Mouse (Mus musculus): ENCODE data around the gene Wdr1.

Wdr1 gene

DNA sequence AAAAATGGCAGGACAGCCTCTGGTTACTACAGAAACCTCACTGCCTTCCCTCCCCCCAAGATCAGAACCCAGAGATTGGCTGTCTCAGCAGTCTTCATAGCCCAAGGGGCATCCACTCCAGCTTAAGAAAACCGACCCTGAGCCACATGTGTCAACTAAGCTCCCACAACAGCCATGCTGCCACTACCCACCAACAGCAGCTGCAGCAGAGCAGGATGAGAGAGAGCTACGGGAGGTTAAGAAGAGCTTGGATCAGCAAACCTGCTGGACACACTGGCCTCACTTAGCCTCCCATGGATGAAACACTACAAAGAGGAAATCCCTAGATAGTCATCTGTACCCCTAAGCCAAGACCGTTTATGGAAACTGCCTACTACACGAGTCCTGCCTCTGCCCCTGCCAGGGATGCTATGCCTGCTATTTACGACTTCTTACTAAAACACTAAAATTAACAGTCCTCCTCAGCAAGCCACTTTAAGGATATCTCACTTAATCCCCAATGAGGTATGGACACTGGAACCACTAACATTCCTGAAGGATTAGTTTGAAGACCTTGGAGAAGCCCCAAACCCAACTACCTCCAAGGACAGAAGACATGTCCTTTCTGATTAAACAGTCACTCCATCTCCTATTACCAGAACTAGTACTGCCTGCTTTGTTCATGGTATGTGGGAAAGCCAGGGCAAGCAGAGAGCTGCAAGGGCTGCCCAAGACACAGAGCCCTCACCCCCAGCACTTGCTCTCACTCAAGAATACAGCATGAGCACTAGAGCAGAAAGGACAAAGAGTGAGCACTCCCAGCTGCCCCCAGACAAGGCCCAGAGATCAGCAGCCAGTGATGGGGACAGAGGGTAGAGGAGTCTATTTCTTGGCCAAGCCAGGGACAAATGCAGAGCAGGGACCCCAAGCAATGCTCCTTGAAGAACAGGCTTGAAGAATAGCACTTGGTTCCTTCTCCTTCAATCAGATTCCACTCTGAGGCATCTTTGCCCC lies 18.3 kb downstream of the Wdr1 start:
- CTCF ChIA-PET, result no interaction called here

- CTCF ChIA-PET, result no interaction called here
Observed at GRCm38 (mm10) chr5:38543496-38544217, 19.4 kb downstream of the Wdr1 start.

GRCm38 (mm10) chr5:38541728-38542127 lies 21.3 kb downstream of the Wdr1 start:
- CTCF ChIA-PET, result no interaction called here

DNA sequence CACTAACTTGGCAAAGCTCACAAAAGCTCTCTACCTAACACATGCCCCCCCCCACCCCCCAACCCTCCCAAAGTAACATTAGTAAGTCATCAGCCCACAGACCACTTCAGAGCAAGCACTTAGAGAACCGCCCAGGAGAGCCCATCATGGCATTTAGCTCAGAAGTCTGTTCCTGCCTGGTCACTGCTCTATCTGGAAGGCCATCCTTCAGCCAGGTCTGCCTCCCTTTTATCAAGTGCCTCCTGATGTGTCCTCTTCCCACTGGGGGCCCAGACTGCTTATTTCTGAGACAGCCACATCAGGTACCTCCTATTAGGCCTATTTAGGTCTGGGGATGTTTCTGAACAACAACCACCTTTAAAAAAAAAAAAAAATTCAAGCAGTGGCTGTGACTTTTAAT lies 22.1 kb downstream of the Wdr1 start:
- CTCF ChIA-PET, result no interaction called here

DNA sequence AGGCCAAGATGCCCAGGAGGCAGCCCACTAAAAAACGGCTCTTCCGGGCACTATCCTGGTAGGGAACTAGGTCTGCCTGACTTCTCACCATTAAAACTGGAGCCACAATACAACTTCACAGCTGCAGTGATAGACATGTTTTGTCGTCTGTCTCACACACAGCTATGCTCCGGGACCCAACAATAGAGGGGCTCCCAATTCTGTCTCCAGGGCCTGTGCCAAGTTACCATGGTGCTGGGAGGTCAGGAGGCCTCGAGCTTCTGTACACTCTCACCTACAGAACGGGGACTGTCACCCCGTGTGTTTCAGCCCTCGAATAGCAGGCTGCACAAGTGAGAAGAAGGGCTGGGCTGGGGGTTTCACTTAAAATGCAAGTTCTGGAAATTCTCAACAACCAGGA lies 24.5 kb downstream of the Wdr1 start:
- CTCF ChIA-PET, result no interaction called here

- CTCF ChIA-PET, result no interaction called here
Observed at GRCm38 (mm10) chr5:38537845-38538244, 25.2 kb downstream of the Wdr1 start.

DNA sequence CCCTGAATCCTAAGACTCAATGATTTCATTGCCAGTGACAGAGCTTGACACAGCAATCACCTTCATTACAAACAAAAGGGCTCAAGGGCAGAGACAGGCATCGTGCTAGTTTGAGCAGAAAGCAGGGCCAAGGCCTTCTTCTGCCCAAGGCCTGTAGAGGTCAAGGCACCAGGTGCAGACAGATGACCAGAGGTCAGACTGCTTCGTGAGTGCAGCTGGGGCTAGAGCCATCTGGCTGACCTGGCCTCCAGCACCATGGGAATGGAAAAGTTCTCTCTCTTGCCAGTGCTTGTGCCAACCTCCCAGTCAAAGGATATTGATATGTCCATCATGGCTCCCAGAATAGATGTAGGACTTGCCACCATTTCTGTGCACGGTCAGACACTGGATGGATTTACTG lies 26.2 kb downstream of the Wdr1 start:
- CTCF ChIA-PET, result no interaction called here

DNA sequence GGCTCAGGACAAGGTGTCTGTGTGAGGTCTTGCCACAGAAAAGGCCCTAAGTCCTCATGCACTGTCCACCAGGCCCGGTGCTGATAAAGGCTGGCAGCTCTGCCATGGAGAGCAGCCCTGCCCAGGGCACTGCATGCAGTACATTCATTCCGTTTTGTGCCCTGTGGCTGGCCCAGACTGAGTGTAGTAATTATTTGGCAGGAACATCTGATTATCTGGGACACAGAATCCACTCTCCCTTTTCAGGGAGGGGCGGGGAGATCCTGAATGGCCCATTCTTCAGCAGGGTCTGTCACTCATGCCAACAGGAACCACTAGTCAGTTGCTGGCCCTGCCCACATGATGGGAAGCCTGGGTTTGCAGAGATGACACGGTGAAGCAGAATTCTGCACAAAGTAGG lies 30.9 kb downstream of the Wdr1 start:
- CTCF ChIA-PET, result no interaction called here

GRCm38 (mm10) chr5:38529724-38530428 lies 33.1 kb downstream of the Wdr1 start:
- CTCF ChIA-PET, result no interaction called here

DNA sequence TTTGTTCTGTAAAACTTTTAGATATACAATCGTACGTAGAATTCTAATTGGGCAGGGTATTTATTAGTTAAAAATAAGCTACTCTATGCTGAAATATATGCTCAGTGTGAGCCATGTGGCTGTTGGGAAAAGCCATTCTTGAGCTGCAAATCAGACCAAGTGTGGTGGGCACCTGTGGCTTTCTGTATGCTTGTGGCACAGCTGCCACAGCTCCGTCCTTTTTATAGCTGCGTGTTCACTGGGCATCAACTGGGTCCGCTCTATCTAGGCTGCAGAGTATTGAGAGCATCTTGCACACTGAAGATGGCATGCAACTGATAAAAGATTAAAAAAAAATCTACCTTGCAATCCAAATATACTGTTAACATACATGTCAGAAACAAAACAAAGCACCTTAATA lies 40.0 kb downstream of the Wdr1 start:
- CTCF ChIA-PET, result interaction anchor here (0.7 kb wide), 1 partner anchor 217 kb away, joined by 4 read pairs; no protein-coding TSS in a partner anchor

DNA sequence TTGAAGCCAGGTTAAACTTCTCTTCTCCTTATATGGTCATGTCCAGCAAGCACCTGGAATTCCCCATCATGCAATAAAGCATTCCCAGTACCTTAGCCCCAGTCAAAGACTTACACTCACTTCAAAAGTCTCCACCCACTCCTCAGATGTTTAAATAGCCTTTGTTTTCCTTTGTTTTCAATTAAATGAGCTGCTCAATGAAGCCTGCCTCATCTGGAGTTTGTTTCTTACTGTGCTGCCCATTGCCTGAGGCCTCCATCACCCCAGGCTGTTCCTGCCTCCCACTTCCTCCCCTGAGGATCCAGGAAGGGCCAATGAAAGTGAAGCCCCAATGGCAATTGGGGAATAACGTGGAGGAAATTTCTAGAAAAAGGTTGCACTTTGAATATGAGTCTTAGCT lies 42.2 kb downstream of the Wdr1 start:
- CTCF ChIA-PET, result no interaction called here

- CTCF ChIA-PET, result interaction anchor here (0.9 kb wide), 1 partner anchor 211 kb away, joined by 4 read pairs; no protein-coding TSS in a partner anchor
Observed at GRCm38 (mm10) chr5:38516267-38516666, 46.8 kb downstream of the Wdr1 start.

DNA sequence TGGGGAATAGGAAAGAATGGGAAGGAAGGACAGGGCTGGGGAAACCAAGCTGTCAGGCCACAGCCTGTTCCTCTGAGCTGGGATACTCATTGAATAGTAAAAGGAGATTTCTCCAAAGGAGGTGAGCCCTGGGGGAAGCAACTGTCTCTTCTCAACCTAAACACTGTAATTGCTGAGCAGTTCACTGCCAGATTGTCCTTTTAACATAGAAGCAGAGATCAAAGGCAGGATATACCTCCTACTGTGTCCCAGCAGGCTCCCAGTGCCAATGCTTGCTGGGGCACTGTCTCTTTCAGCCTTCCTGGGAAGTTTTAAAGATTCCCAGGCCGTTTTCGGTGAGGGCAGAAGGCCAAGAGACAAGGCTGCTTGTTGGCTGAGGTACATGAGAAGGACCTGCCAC lies 50.0 kb downstream of the Wdr1 start:
- CTCF ChIA-PET, result no interaction called here

GRCm38 (mm10) chr5:38509568-38509967 lies 53.5 kb downstream of the Wdr1 start:
- CTCF ChIA-PET, result no interaction called here

- CTCF ChIA-PET, result no interaction called here
Observed at GRCm38 (mm10) chr5:38505435-38505765, 57.6 kb downstream of the Wdr1 start.

DNA sequence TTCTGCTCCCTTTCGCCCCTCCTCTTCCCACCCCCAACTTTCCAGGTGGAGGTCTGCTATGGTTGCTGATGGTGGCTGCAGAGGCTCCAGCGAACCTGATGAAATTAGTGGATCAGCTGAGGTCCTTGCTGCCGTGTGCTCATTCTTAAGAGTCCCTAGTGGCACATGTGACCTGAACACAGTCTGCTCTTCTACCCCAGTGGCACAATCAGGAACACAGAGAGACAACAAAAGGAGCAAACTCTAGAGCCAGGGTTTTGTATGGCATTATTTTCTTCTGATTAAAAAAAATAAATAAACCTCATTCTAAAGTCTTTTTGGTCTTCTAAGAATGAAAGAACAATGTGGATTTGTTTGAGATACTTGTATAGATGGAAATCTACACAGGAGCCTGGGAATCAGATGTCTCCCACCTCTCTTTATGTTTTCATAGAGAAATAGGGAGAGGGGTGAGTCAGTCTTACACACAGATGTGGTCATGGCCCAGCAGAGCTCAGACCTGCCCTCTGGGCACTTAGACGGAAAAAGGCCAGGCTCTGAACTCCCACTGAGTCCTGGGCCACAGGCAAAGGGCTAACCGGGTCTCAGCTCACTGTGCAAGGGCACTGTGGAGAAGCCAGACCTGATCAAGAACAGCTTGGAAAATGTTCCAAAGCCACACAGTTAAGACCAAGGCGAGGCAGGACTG lies 58.1 kb downstream of the Wdr1 start:
- CTCF ChIA-PET, result interaction anchor here (0.8 kb wide), 1 partner anchor 86 kb away, joined by 10 read pairs; no protein-coding TSS in a partner anchor

DNA sequence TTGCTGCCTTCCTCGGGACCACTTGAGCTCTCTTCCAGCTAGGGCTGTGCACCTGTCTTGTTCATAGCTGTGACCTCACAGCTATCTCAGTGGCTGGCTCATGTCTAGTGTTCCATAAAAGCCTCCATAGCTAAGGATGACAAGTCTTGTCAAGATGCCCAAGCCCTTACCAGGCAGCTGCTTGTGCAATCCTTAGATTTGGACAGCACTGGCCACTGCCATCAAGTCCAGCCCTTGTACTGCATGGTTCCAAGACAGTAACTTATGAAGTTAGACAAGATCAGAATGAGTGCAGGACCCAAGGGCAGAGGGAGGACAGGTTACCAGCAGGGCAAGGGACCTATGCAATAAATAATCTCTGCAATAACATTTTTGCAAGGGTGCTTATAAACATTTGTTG lies 58.9 kb downstream of the Wdr1 start:
- CTCF ChIA-PET, result interaction anchor here (0.8 kb wide), 1 partner anchor 87 kb away, joined by 10 read pairs; no protein-coding TSS in a partner anchor

GRCm38 (mm10) chr5:38502992-38503391 lies 60.0 kb downstream of the Wdr1 start, which contains the start of gene Slc2a9:
Slc2a9 (minus strand) TSS chr5:38503143.
- CTCF ChIA-PET, result no interaction called here

- CTCF ChIA-PET, result no interaction called here
Observed at GRCm38 (mm10) chr5:38500043-38500442, 63.0 kb downstream of the Wdr1 start.

GRCm38 (mm10) chr5:38499316-38499811 lies 63.7 kb downstream of the Wdr1 start:
- CTCF ChIA-PET, result no interaction called here

GRCm38 (mm10) chr5:38498479-38498878 lies 64.5 kb downstream of the Wdr1 start:
- CTCF ChIA-PET, result no interaction called here
